Mouse (Mus musculus): ENCODE data around the gene Ppara.

Ppara gene

DNA sequence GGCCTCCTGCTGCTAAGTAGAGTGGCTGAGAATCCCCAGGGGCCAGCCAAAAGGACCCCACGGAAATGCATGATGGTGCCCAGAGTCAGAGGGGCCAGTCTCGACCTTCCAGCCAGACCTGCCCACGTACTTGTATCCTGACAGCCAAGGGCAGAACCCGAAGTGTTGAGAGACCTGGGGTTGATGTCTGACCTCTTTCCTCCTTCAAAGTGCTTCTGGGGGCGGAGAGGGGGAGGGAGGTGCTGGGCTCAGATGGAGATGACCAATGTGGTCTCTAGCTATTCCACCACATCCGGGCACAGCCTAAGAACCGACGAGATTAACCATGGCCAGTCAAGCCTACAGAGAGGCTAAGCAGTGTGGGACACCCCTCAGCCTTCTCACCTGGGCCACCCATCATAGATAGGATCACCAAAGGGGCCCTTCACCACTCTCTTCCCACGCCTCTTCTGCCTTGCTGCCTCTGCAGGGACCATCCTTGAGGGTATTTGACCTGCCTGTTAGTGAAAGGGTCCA is 29.7 kb upstream of the Ppara start:
- no peak for DNase-seq (ENCODE audit: low spot score in 2 of 2)

DNA sequence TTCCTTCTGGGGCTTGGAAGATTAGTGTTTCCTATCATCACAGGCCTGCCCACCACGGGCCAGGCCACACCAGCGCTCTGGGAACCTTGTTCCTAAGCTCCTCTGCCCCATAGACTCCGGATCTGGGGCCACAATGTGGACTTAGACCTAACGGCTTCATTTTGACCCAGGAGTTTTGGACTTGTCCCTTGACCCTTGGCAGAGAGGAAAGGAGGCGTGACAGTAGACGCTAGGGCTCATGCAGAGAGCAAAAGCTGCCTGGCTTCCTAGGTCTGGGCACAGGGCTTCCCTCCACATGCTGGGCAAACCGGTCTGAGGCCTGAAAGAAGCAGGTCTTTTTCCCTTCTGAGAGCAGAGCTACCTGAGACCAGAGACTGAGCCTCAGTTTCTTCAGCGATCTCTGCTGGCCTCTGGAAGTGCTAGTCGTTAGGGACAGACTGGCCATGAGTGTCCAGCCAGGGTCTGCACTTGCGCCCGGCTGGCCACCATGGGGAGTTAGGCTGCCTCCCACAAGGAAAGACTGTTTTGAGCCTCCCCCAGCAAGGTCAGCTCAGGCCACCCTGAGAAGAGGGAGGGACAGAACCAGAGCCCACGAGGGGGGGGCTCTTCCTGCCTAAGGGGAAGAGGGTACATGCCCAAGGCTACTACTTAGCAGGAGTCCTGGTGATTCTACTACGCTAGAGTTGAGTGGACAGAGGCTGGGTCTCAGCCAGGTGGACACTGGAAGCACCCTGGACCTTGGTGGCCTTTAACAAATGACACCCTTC is 29.0 kb upstream of the Ppara start:
- no peak for DNase-seq (ENCODE audit: low spot score in 2 of 2)

DNA sequence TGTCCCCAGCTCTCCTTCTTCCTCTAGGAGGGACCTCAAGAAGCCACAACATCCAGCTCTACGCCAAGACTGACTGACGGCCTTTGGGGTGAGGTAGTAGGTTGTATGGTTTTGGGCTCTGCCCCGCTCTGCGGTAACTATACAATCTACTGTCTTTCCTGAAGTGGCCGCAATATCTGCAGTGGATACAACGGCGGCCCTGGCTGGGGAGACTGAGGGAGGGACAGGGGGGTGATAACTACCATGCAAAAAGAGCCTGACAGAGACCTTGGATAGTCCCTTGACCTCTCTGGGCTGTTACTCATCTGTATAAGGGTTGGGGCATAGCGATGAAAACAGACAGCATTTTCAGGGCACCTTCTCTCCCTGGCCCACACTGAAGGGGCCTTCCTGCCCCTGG is 28.3 kb upstream of the Ppara start:
- DNase-seq (ENCODE audit: low spot score in 2 of 2), result peak in 1 of 2 experiments; percentile 1

DNA sequence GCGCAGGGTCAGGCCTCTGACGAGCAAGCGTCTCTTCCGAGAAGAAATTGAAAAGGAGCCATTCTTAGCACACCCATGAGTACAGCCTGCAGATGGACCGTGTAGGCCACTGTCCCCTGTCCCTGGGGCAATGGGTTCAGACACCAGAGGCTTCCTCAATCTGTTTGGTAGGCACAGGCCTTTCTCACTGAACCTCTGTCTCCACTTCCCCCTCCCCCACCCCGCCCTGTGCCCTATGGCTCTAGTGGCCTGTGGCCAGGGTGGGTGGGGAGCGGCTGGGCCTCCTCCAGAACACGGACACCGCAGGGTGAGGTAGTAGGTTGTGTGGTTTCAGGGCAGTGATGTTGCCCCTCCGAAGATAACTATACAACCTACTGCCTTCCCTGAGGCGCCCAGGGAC is 27.8 kb upstream of the Ppara start:
- DNase-seq (ENCODE audit: low spot score in 2 of 2), result peak in 1 of 2 experiments; percentile 19

DNA sequence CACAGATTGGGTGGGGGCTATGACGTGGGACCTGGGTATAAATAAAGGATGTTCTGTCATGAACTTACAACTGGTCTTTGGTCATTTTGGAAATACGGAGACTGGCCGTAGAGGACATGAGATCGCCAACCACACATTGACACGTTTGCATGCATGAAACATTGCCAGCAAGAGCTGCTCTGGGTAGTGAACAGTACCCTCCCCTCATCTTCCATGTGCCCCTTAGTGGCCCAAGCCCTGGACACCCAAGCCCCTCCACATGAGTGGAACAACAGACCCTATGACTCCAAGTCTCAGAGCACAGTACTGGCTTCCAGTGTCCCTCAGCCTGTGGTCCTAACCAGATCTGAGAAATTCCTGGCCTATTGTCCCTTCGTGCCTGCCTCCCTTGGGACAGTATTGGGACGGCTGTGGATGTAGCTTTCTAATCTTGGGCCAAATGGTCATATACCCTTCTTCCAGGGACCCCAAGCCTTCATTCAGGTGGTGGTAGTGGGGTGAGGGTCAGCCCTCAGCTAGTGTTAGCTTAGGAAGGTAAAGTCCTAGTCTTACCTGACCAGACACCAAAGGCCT is 27.2 kb upstream of the Ppara start:
- no peak for DNase-seq (ENCODE audit: low spot score in 2 of 2)

DNA sequence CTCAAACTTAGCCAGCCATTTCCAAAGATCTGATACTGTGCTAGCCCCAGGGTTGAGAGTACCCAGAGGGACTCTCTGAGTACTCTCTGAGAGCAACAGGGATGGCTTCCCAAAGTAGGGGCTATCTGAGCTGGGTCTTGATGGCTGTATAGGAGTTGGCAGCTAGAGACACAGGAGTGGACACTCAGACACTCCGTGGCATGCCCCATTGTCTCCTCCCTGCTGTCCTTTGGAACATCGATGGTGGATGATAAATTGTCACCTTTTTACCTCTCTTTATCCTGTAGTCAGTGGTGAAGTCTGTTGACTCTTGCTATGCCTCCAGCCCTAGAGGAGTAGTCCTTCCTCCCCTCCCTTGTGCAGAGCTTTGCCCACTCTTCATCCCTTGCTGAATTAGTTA is 26.6 kb upstream of the Ppara start:
- no peak for DNase-seq (ENCODE audit: low spot score in 2 of 2)

DNA sequence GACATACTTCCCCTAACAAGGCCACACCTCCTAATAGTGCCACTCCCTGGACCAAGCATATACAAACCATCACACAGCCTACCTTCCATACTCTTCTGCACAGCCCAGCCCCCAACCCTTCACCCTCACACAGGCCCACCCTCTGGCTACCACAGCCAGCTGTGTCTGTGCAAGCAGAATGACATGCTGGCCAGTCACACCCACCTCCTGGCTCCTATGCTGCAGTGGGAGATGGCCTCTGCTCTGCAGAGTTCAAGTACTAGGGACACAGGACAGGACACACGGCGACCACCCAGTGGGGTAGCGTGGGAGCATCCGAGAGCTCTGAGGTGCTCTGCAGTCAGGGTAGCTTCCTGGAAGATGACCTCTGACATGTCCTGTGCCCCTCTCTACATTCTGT is 25.9 kb upstream of the Ppara start:
- no peak for DNase-seq (ENCODE audit: low spot score in 2 of 2)

DNA sequence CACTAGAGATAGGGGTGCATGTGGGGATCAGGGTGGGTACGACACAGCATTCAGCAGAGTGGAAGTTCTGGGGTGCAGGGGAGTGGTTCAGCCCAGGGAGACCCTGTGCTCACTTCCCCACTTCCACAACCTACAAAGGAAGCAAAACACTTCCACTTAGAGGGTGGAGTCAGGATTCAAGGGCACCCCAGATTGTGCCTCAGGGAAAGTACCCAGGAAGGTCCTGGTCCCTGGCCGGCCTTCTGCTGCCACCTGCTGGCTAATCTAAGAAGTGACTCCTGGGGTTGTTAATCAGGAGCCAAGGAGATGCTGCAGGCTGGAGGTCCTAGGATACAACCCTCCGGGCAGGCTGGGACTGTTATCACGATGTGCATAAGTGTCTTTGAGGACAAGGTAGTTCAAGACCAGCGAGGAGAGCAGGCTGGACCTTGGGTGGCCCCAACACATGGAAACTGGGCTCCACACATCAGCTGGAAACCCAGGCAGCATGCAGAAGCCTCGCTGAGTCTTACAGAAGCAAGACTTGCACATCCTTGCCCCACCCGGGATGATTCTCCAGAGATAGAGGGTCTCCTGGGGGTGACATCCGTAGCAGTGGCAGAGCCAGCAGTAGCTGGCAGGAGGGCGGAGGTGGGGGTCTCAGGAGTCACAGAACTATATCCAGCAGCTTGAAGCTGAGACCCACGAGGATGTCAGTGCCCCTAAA is 25.4 kb upstream of the Ppara start:
- DNase-seq (ENCODE audit: low spot score in 2 of 2), result peak; percentile 78 to 87

DNA sequence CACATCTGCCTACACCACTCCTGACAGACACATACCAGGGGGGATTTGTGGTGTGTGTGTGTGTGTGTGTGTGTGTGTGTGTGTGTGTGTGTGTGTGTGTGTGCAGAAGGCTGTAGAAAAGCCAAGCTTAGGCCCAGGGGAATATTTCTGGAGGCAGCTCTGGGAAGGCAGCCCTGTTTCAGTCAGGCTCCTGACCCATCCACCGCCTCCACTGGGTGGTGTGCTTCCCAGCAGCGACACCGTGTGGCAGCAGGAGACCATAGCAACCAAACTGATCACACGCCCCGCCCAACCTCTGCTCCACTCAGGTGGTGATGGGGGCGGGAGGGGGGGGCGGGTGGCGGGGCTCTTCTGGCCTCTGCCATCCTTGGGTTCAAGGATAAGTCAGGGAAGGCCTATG is 24.6 kb upstream of the Ppara start:
- peak; percentile 77 to 88 for DNase-seq (ENCODE audit: low spot score in 2 of 2)

DNA sequence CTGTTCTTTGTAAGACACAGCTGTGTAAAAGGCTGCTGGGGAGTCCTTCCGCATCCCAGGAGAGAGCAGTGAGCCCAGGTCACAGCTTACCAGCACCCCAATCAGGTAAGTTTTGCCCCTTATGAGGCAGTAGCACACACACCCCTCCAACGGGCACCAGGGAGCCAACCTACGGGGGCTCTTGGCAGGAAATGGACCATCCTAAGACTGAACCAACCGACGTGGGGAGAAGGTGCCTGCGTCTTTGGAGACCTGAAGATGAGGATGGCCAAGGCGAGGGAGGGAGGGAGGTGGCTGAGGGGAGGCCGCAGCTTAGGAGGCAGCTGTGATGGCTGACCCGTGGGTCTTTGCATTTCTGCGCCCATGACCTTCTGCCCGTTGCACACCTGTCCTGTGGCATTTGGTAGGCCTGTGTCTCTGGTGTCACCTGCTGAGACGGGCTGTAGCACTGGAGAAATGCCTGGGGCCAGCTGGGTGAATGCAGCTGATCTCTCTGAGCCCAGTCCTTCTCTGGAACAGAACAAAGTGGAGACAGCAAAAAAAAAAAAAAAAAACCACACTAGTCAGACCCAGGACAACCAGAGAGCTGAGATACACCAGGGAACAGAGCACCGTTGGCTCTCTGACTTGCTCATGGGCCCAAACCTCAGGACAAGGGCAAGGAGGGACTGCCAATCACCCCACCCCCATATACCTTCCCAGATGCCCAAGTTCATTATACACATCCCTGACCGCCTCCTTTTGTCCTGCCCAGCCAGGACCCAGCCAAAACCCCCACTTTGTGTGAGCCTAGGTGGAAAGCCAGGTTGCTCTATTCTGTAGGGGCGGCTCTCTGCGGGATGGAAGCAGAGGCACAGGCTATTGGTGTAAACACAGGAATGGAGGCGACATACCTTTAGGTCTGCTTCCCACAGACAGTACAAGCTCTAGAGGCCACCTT is 23.9 kb upstream of the Ppara start:
- DNase-seq (ENCODE audit: low spot score in 2 of 2), result no peak

DNA sequence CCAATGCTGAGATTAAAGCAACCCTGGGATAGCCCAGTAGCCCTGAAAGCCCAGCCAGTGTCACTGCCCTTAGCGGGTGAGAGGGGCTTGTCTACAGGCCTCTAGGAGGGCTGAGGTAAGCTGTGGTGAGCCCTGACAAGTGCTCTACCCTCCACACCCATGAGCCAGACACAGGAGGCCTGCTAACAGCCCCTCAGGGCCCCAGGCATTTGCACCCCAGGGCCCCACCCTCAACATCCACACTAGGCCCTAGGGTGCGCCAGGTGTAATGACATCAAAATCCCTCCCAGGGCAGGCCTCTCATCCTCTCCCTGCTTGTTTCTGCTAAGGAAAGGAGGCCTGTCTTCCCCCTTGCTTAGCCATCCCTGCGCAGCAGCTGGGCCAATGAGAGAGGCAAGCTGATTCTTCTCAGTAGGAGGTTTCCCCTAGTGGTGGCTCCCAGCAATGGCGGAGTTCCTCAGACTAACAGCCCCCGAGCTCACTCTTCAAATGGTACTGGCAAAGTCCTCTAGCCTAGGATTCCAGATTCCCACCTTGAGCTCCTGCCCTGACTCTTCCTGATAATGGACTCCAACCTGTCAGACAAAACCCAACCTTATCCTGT is 22.1 kb upstream of the Ppara start:
- DNase-seq (ENCODE audit: low spot score in 2 of 2), result no peak

DNA sequence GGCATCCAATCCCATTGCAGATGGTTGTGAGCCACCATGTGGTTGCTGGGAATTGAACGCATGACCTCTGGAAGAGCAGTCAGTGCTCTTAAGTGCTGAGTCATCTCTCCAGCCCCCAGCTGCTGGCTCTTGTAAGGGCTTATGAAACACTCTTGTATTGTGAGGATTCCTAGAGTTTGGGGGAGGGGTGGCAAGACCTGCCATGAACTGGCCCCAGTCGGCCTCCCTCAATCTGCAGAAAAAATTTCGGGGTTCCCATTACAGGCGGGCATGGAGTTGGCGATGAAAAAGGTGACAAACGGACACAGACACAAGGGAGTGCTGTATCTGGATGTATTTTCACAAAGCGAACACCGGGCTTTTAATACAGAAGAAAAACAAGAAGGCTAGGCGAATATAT is 21.4 kb upstream of the Ppara start:
- no peak for DNase-seq (ENCODE audit: low spot score in 2 of 2)

DNA sequence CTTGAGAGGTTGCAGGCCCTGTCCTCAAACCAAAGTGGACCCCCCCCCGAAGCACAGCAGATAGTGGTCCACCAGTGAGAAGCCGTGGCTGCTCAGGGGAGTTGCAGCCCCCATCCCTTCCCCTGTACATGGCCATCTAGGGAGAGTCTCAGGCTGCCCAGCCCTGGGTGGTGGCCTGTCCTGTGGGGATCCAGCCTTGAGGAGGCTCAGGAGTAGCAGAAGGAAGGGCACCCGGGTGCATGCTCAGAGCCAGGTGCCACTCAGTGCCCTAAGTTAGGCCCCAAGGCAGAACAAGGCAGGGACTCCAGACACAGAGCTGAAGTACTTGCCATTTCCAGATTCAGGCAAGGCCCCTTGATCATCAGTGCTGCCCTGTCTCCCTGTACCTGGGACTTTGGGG is 19.7 kb upstream of the Ppara start:
- no peak for DNase-seq (ENCODE audit: low spot score in 2 of 2)

DNA sequence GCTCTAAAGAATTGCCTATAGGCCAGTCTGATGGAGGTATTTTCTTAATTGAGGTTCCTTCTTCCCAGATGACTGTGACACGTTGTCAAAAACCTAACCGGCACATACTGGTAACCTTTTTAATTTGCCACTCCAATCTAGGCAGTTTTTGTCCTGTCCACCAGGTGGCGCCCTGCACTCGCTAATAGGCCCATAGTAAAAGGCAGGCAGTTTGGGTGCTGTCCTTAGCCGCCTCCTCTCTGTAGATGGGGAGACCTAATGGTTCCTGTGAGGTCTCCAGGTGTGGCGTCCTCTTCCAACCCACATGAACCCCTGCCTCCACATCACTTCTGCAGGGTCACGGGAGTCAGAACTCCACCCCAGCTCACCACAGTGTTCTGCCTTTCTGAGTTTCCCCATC is 18.7 kb upstream of the Ppara start:
- peak; percentile 80 to 84 for DNase-seq (ENCODE audit: low spot score in 2 of 2)

DNA sequence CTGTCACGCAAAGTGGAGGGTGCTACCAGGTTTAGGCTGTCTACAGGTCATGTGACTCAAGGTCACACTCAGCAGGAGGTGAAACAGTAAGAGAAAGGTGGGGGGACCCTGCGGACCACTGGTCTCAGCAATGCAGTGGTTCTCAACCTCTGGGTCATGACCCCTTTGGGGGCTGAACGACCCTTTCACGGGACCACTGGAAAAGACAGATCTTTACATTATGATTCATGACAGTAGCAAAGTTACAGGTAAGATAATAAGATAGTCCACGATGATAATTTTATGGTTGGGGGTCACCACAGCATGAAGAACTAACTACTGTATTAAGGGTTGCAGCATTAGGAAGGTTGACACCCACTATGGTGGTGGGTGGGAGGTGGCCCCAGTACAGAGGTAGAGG is 18.2 kb upstream of the Ppara start:
- DNase-seq (ENCODE audit: low spot score in 2 of 2), result no peak

DNA sequence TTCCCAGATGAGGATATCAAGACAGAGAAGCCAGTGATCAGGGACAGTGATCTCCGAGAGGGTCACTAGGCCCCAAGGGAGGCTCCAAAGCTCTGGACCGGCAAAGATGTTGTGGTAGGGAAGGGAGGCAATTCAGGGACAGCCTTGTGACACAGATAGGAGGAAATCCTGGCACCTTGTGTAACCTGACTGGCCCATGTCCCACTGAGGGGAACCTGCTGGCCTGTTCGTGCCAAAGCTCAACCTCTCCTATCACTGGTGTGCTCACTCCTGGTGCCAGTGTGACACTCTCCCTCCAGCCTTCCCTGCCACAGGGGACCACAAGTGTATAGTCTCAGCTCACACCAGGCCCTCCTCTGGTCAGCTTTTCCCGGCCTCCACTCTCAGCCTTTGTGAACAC is 17.8 kb upstream of the Ppara start:
- no peak for DNase-seq (ENCODE audit: low spot score in 2 of 2)

DNA sequence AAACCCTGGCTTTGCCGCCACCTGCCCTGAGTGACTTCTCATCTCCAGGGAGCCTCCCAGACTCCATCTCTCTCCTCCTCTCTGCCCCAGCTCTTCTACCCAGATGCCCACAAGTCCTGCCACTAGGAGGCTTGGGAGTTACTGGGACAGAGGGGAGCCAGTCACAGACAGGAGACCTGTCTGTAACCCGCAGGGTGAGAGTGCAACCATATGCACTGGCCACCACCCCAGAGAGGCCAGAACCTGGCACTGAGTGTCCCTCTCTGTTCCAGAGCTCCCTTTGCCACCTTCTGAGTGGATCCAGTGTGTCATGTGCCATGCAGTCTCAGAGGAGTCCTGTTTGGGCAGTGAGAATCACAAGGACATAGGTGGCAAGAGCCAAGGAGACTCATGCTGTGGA is 17.0 kb upstream of the Ppara start:
- DNase-seq (ENCODE audit: low spot score in 2 of 2), result no peak

DNA sequence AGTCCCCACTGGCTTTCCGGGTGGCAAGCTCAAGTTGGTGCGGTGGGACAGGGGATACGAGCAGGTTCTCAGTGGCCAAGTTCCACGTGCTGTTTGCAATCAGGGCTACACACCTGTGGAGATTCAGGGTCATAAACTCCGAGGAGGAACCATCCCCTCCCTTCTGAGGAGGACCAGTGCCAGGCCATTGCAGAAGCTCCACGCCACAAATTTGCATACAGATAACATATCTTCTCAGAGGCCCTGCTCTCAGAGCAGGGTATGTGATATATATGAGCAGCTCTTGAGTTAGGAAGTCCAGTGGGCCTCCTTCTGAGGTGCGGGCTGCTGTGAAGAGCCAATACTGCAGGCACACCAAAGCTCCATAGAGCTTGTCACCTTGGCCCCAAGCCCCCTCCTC is 15.8 kb upstream of the Ppara start:
- DNase-seq (ENCODE audit: low spot score in 2 of 2), result no peak

DNA sequence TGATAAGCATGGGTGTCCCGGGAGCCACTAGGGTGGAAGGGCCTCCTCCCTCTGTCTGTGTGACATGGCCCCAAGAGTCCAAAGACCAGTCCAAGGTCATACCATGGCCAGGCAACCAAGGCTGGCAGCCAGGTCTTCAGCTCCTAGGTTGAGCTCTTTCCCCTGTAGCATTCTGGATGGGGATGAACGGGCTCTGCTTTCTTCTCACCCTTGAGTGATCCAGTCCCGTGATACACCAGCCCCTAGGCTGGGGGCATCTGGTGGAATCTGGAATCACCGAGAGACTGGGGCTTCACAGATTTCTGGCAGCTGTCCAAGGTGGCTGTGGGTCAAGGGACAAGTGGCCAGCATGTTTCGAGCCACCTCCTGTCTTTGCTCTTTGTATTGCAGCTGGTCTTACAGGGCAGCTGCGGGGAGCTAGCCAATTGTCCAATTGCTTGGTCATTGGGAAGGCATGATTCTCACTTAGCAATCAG is 14.4 kb upstream of the Ppara start:
- DNase-seq (ENCODE audit: low spot score in 2 of 2), result no peak

DNA sequence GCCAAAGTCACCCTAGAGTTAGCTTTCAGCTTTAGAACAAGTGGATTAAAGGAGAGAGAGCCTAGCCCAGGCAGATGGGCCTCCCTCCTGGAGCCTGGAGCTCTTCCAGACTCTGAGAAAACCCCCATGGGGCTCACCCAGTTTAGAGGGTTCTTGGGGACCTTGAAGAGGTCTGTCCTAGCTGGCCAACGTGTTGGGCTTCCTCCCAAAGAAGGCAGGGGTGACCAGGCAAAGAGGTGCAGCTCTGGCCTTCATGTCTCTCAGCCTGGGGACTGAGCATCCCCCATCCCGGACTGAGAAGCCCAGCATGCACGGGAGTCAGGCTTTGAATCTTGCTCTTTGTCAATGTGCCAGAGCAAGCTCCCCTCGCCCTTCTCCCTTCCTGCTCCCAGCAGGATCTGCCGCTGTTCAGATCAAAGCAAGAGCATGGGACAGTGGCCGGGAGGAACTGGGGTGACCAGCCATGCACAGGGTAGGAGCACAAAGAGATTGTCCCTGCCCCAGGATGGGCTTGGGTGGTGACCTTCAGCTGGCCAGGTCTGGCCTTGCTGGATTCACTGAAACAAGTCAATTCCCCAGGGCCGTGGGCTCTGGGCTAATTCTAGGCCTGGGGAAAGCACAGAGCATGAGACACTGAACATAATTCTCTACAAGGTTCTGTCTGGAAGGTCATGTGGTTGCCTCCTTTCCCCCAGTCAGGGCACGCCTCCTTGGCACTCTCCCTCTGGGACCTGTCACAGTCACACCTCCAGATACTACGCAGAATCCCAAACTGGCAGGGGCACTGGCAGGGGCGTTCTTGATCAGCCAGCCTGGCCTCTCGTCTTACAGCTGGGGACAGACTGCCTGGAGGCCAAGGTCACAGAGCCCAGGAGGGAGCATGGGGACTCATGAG is 10.3 kb upstream of the Ppara start:
- no peak for DNase-seq (ENCODE audit: low spot score in 2 of 2)

Data from cerebellum, postnatal 4 days (tissue).